Mouse (Mus musculus) ovary, postnatal 10 days (tissue): Measurements from ENCODE around the gene Vars.
A peak's percentile ranks its signal among the peaks of the same experiment; 100 is the strongest.
"Not testable (repeated sequence)": the region's sequence is repeated elsewhere in the genome, so short reads cannot be mapped to it uniquely, and the experiment has no call there.

Experiments used
- DNase-seq: peaks from one replicate; pipeline ENCODE4 v3.0.0; 2022; ENCODE audit warnings: low spot score

Vars gene

GRCm38 (mm10) chr17:34972069-34972749 is 28.6 kb upstream of the Vars start, which contains the start of the genes Hspa1a and Hspa1l:
Gene Hspa1a, minus strand, starts transcription at chr17:34972156.
Gene Hspa1l, plus strand, starts transcription at chr17:34972703.
- peak; percentile 55 for DNase-seq

DNA sequence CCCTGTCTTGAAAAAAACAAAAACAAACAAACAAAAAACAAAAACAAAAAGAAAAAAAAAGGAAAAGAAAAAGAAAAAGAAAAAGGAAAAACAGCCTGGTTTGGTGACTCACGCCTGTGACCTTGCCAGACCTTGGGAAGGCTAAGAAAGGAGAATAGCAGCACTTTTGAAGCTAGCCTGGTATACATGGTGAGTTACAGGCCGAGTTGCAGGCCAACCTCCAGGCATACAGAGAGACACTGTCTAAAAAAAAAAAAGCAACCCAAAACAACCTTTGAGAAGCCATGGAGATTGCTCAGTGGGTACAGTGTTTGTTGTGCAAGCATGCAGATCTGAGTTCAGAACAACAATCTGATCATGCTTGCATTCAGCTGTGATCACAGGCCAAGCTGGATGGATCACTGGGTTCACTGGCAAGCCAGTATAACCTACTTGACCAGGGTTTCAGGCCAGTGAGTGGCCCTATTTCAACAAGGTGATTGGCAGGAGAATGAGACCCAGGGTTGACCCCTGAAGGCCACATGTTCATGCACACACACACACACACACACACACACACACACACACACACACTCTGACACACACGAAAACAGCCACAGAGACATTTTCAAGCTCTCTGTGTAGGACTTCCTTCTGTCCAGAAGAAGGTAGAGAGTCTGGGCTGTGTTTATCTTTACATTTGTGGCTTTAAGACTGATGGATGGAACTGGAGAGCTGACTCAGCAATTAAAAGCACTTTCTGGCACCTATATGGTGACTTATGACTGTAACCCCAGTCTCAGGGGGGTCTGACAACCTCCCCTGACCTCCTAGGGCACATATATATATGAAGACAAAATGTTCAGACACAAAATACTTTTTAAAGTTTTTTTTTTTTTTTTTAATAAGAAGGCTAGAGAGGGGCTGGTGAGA is 24.9 kb upstream of the Vars start:
- DNase-seq = no peak

GRCm38 (mm10) chr17:34977000-34977399 is 23.8 kb upstream of the Vars start:
- no peak for DNase-seq

DNA sequence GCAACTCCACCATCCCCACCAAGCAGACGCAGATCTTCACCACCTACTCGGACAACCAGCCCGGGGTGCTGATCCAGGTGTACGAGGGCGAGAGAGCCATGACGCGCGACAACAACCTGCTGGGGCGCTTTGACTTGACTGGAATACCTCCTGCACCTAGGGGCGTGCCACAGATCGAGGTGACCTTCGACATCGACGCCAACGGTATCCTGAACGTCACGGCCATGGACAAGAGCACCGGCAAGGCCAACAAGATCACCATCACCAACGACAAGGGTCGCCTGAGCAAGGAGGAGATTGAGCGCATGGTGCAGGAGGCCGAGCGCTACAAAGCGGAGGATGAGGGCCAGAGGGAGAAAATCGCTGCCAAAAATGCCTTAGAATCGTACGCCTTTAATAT is 22.5 kb upstream of the Vars start:
- DNase-seq = no peak

- DNase-seq = no peak
Measured at GRCm38 (mm10) chr17:34979631-34980030, 21.2 kb upstream of the Vars start.

- DNase-seq = no peak
Measured at GRCm38 (mm10) chr17:34980655-34981054, 20.1 kb upstream of the Vars start.

- peak; percentile 87 for DNase-seq
Measured at GRCm38 (mm10) chr17:34981690-34982180, 19.1 kb upstream of the Vars start, which contains the start of gene Lsm2. Gene Lsm2, plus strand, starts transcription at chr17:34981862.

DNA sequence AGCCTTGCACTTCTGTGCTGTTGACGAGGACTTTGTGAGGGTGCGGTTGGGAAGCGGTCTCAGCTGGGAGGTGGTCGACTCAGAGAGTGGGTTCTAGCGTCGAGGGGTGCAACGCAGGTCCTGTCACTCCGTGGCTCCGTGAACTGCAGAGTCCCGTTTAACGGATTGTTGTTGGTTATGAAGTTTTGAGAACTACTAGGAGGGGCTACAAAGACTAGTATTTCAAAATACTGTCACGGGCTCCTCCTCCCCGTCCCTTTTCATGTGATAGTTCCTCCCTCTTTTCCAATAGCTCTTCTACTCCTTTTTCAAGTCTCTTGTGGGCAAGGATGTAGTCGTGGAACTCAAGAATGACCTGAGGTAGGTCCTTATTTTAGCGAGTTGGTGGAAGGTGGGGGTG is 18.5 kb upstream of the Vars start:
- no peak for DNase-seq

DNA sequence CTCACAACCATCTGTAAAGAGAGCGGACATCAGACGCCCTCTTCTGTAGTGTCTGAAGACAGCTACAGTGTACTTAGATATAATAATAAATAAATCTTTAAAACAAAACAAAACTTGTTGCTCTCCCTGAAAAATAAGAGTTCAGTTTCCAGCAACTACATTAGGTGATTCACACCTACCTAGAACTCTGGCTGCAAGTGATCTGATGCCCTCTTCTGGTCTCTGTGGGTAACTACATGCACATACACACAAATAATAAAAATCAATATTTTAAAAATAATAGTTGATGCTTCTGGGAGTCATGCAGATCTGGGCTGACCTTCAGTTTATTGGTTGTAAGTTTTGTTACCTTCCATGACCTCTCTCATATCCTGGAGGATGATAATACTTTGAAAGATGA is 16.6 kb upstream of the Vars start:
- no peak for DNase-seq

DNA sequence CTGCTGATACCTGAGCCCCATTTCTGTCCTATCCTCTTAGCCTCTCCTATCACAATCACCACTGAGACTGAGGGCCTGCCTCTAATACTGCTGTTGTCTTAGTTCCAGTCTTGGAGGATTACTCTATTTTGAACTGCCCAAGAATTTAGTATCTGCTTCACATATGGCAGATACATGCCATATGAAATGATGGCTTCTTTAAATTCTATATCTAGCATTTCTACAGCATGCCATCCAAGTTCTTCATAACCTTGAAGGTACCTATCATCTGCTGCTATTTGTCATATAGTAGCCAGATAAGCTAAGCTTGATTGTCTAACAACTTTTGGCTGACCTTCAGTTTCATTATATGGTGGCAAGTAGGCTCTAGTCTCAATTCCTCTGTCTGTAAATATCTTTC is 6.0 kb upstream of the Vars start:
- no peak for DNase-seq

GRCm38 (mm10) chr17:34995192-34995591 is 5.6 kb upstream of the Vars start:
- not testable (repeated sequence) for DNase-seq

- not testable (repeated sequence) for DNase-seq
Measured at GRCm38 (mm10) chr17:34995927-34996326, 4.9 kb upstream of the Vars start.

GRCm38 (mm10) chr17:34996411-34997141 is 4.2 kb upstream of the Vars start:
- no peak for DNase-seq

- DNase-seq = no peak
Measured at GRCm38 (mm10) chr17:34997142-34997483, 3.7 kb upstream of the Vars start.

GRCm38 (mm10) chr17:34998526-34999430 is 2.0 kb upstream of the Vars start:
- DNase-seq = no peak

DNA sequence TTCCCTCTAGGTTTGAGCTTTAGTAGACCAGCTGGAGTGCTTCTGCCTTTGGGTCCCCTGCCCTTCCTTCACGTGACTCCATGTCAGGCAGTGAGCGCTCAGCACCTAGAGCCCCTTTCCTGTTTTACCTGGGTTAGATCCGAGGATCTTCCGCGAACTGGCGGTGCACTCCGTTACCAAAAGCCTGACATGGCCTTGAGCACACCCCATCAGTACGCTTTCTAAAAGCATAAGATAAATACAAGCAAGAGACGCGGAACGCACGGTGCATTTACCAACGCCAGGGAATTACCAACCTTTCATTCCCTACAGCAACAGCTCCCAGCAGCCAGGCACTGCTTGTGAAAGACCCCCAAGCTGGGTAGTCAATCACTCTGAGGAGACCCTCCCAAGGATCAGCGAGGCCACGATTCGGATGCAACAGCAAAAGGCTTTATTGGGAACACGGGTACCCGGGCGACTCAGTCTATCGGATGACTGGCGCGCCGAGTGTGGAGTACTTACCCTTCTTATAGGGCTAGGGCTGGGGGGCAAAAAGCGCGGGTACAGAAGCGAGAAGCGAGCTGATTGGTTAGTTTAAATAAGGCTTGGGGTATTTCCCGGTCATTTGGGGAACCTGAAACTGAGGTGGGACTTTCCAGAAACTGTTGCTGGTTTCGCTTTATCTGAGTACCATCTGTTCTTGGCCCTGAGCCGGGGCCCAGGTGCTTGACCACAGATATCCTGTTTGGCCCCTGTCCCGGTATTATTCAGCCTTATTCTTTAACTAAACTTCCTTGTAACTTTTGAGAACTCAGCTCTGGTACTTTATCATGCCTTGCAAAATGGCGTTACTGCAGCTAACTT is 693 bp upstream of the Vars start:
- not testable (repeated sequence) for DNase-seq

- no peak for DNase-seq
Measured at GRCm38 (mm10) chr17:35001452-35002152, 815 bp downstream of the Vars start.

- no peak for DNase-seq
Measured at GRCm38 (mm10) chr17:35002153-35002865, 1.5 kb downstream of the Vars start.
